ENCODE assay signal across 14 mouse cellular contexts in the genomic region with DNA sequence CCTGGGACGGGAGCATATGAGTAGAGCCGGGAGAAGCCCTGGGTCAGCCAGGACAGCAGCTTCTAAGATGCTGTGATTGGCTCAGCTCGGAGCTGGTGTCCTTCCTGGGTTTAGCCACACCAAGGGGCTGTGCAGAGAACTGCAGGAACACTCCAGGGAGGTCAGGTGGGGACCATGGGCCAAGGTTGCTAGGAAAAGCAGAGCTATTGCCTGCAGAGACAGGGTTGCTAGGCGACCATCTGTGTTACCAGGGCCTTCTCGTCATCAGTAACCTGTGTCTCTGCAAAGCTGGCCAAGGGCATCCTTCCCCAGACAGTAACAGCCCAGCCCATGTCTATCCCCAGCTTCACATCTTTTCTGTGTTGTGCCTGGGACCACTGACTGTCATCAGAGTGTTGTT. TPM values are rescaled to one million over a fixed set of nuclear protein-coding genes. Genes with fewer than 3 reads are reported as not detected.
DNase-seq lines count a peak whose midpoint lies in the region; ATAC-seq lines count a peak whose summit lies in the region.
"Had no signal": no experiment of that assay in that cellular context is flagged by ENCODE, and none has a peak within 500 bp of the region (broad histone marks: within the 10 kb centered on the region; RNA-seq: fewer than 3 reads in every experiment).

No protein-coding gene starts in this region.

- H3K36me3 ChIP-seq in neural tube, embryonic 14.5 days (ENCODE audit: control insufficient read depth, insufficient read depth, low read length): no peaks in the 10 kb centered on the region
- H3K36me3 ChIP-seq in kidney, embryonic 14.5 days (ENCODE audit: control insufficient read depth, insufficient read depth, low read length): no peaks in the 10 kb centered on the region

- no peak overlapping the region for H3K9ac ChIP-seq in neural tube, embryonic 14.5 days (replicated peaks; ENCODE audit: low read depth, low read length)
- no peak overlapping the region for H3K9ac ChIP-seq in kidney, embryonic 14.5 days (ENCODE audit: low read depth, low read length)
- H3K9ac ChIP-seq: liver, embryonic 14.5 days had no signal

- no peak overlapping the region for H3K27ac ChIP-seq in neural tube, embryonic 14.5 days (ENCODE audit: low read depth, low read length)
- no peak overlapping the region for H3K27ac ChIP-seq in kidney, embryonic 14.5 days (ENCODE audit: low read depth, low read length)
- H3K27ac ChIP-seq: liver, embryonic 14.5 days had no signal

- H3K4me1 ChIP-seq in neural tube, embryonic 14.5 days (ENCODE audit: control insufficient read depth, insufficient read depth, low read length): no peaks in the 10 kb centered on the region
- H3K4me1 ChIP-seq in kidney, embryonic 14.5 days (ENCODE audit: control insufficient read depth, insufficient read depth, low read length): no peaks in the 10 kb centered on the region

- peak; percentile 10 to 11 for DNase-seq in frontal cortex, postnatal 14 days (ENCODE audit: low spot score in 2 of 2)
- DNase-seq in frontal cortex, postnatal 25 days (ENCODE audit: low spot score in 2 of 2): no peak
- no peak for DNase-seq in neural tube, embryonic 10.5 days (ENCODE audit: extremely low spot score, low spot score)
- peak; percentile 26 to 37 for DNase-seq in layer of hippocampus, postnatal 14 days (ENCODE audit: low spot score in 2 of 2)
- DNase-seq in embryo, embryonic 10.5 days (ENCODE audit: low spot score): no peak
- DNase-seq: adrenal gland, postnatal 25 days; cerebellum, adult 11-12 months; heart, adult 18-20 months; kidney, postnatal 10 days; lung, postnatal 4 days; thymus, postnatal 25 days had no signal

- H3K4me3 ChIP-seq in neural tube, embryonic 14.5 days (ENCODE audit: low read depth, low read length): no peak overlapping the region
- H3K4me3 ChIP-seq in kidney, embryonic 14.5 days (ENCODE audit: low read length): no peak overlapping the region

- H3K4me2 ChIP-seq in neural tube, embryonic 14.5 days (ENCODE audit: low read depth, low read length): no peak overlapping the region
- H3K4me2 ChIP-seq in kidney, embryonic 14.5 days (replicated peaks; ENCODE audit: low read depth, low read length): no peak overlapping the region

- WGBS in neural tube, embryonic 14.5 days: 61% methylated on average over 5 of the region's 5 CpGs
- 74% methylated on average over 5 of the region's 5 CpGs for WGBS in kidney, embryonic 14.5 days

- peak; percentile 38; the same call in 1 of the 2 replicates for ATAC-seq in neural tube, embryonic 14.5 days (ENCODE audit: low read depth)
- ATAC-seq in kidney, embryonic 14.5 days (ENCODE audit: low FRiP score, low TSS enrichment): no peak

- H3K9me3 ChIP-seq in neural tube, embryonic 14.5 days (ENCODE audit: control insufficient read depth, low read length): no peaks in the 10 kb centered on the region
- H3K9me3 ChIP-seq in kidney, embryonic 14.5 days (ENCODE audit: control insufficient read depth, low read length): no peaks in the 10 kb centered on the region

- H3K27me3 ChIP-seq in neural tube, embryonic 14.5 days (ENCODE audit: control insufficient read depth, insufficient read depth, low read length): no peaks in the 10 kb centered on the region
- H3K27me3 ChIP-seq in kidney, embryonic 14.5 days (ENCODE audit: control insufficient read depth, insufficient read depth, low read length): no peaks in the 10 kb centered on the region

RNA-seq across cellular contexts. Expression of gene Cngb1, which starts 24.9 kb away (rescaled TPM):
- polyA plus RNA-seq in neural tube, embryonic 14.5 days (2014; fragmentation: Nextera tagmentation; extraction: Ambion mirVana): 0.13 and 0.82 TPM in 2 replicates
- total RNA-seq in layer of hippocampus, postnatal 14 days (2021): 1 to 10 TPM in 1 of 2 experiments, under 1 TPM in 1; 0.93 to 1.3 TPM
- 0.60 and 1.2 TPM in 2 replicates for polyA plus RNA-seq in kidney, embryonic 14.5 days (2014; fragmentation: Nextera tagmentation; extraction: Ambion mirVana)

RNA-seq across cellular contexts. Expression of gene Tepp, which starts 28.9 kb away (rescaled TPM):
- polyA plus RNA-seq in neural tube, embryonic 14.5 days (2014; fragmentation: Nextera tagmentation; extraction: Ambion mirVana): 1.4 and 1.6 TPM in 2 replicates
- total RNA-seq in layer of hippocampus, postnatal 14 days (2021): under 1 TPM in 1 of 2 experiments, not detected in 1; 0.74 TPM
- polyA plus RNA-seq in kidney, embryonic 14.5 days (2014; fragmentation: Nextera tagmentation; extraction: Ambion mirVana): 0.43 TPM in 1 of 2 replicates, not detected in the other
- total RNA-seq: heart, adult 18-20 months had no signal
- polyA plus RNA-seq: liver, embryonic 14.5 days had no signal

RNA-seq across cellular contexts. Expression of gene Zfp319, which starts 50.3 kb away (rescaled TPM):
- polyA plus RNA-seq in neural tube, embryonic 14.5 days (2014; fragmentation: Nextera tagmentation; extraction: Ambion mirVana): 12.8 and 15.6 TPM in 2 replicates
- total RNA-seq in layer of hippocampus, postnatal 14 days (2021): 10 to 100 TPM; 15.3 to 16.6 TPM
- polyA plus RNA-seq in kidney, embryonic 14.5 days (2014; fragmentation: Nextera tagmentation; extraction: Ambion mirVana): 6.6 and 8.7 TPM in 2 replicates

RNA-seq across cellular contexts. Expression of gene Usb1, which starts 50.6 kb away (rescaled TPM):
- 28.4 and 29.9 TPM in 2 replicates for polyA plus RNA-seq in neural tube, embryonic 14.5 days (2014; fragmentation: Nextera tagmentation; extraction: Ambion mirVana)
- total RNA-seq in layer of hippocampus, postnatal 14 days (2021): 10 to 100 TPM; 16.0 to 18.6 TPM
- 43.4 and 50.9 TPM in 2 replicates for polyA plus RNA-seq in kidney, embryonic 14.5 days (2014; fragmentation: Nextera tagmentation; extraction: Ambion mirVana)

Comparison
In these comparisons a context has a peak if more than half of its experiments do, and no peak if none do; other contexts are left out.
1. DNase-seq: peak in frontal cortex, postnatal 14 days (2 of 2) and layer of hippocampus, postnatal 14 days (2 of 2); none in frontal cortex, postnatal 25 days (0 of 2), neural tube, embryonic 10.5 days (single experiment) and embryo, embryonic 10.5 days (single experiment).